Mouse (Mus musculus) T-cell, adult 2 months (primary cell): Measurements from ENCODE around the gene Lrch2.
"Not testable (repeated sequence)": the region's sequence is repeated elsewhere in the genome, so short reads cannot be mapped to it uniquely, and the experiment has no call there.

Experiments used
- DNase-seq: peaks from one replicate; pipeline ENCODE4 v3.0.0; 2022; ENCODE audit warnings: low spot score

The Lrch2 gene

DNA sequence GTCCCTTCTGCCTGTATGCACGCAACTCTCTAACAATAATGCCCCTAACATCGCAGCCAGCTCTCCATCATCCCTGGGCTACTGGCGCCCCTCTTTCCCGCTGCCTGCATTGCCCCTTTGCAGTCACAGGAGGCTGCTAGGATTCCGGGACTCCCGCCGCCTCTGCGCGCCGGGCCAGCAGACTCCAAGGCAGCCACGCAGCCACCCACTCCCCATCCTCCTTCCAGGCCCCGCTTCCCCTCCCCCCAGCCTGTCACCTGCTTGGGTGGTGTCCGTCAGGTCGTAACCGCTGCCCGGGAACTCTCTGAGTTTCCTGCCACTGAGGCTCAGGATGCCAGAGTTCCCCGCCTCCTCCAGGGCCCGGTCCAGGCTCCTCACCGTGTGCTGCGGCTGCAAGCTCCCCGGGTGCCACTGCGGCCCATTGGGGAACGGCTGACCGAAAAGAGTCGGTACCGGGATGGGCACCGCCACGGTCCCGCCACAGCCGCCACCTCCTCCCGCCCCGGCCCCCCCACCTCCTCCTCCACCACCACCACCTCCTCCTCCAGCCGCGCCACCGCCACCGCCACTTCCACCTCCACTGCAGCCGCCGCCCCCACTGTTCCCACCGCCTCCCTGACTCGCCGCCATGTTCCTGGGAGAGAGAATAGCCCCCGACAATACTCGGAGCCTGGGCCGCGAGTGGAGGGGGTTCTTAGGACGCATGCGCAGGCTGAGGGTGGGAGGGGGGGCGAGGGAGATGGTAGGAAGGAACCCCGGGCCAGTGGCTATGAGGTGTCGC lies at the start of gene Lrch2:
Lrch2 (minus strand) TSS at position 661 of the 781 bp plus-strand sequence.
- DNase-seq: no peak

DNA sequence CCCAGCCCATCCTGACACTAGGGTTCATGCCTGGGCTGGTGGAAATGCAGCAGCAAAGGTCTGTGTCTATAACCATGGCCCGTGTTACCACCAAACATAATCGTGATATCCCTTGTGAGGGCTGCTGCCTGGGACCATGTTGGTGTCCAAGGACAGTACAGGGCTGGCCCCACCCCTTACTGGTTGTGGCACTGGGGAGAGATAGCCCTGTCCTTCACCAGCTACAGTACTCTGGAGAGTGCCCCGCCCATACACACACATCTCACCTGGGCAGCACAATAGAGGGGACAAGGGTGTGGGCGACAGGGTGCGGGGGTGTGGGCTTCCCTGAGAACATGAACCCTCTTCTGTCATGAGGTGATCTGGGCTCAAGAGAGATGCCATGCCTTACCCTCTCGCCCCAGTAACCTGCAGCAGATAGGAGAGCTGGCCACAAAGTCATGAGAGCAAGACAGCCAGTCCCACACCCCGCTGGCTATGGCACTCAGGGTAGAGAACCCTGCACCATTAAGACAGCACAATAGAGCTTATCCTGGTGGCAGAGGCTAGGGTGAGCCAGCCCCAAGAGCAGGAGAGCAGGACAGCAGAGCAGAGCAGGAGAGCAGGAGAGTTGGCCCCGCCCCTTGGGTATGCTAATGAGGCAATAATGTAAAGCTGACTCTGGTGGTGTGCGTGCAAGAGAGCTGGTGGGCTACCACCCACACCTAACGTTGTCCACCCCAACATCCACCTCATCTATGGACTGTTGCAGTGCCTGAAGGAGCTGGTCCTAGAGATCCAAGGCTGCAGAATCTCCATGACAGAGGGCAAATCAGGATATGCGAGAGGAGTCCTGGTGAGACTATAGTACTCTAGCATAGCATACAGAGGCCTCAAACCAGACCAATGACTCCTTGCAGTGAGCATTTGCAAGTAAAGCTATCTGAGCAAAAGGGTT lies 12.7 kb downstream of the Lrch2 start:
- no peak for DNase-seq

DNA sequence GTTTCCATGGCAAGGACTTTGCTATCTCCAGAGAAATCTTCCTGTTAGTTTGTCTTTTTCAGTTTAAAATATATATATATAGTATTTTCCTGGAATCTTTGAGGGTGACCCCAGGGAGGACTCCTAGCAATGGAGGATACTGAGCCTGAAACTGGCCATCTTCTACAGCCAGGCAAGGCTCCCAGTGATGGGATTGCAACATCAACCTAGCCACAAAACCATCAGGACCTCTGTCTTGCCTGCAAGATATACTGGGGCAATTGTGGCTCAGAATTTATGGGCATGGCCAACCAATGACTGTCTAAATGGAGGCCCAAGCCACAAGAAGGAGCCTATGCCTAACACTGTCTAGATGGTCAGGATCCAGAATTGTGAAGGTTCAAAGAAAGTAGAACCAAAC lies 15.5 kb downstream of the Lrch2 start:
- DNase-seq: no peak

DNA sequence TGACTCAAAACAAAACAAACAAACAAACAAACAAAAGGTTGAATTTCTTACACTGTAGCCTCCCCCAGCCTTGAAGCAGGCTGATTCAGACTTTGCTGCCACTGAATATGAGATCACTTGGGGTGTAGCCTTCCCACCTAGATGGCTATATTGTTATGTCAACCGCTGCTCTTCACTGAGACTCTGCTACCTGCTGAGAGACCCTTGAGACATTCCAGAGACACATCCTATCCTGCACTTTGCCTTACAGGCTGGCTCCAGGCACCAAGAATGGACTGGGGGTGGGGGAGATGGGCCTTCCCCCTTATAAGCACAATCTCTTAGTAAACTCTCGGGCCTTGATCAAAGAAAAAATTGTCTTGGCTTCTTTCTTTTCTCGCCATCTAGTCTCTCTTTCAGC lies 16.8 kb downstream of the Lrch2 start:
- DNase-seq: not testable (repeated sequence)

DNA sequence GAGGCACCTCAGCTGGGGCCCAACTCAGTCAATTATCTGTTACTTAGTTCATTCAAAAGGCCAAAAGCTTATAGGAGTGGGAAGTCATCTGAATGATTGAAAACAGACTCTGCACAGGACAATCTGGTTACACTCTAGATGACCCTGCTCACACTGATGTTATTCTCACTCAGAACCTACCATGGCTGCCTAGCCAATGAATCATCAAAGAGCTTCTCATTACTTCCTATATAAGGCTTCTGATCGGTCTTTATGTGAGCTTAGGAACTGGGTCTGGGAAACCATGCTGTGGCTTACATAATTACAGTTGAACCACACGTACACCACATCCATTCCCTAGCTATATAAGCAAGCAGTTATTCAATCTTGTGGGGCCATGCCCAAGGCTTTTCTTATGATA lies 18.3 kb downstream of the Lrch2 start:
- DNase-seq: no peak

DNA sequence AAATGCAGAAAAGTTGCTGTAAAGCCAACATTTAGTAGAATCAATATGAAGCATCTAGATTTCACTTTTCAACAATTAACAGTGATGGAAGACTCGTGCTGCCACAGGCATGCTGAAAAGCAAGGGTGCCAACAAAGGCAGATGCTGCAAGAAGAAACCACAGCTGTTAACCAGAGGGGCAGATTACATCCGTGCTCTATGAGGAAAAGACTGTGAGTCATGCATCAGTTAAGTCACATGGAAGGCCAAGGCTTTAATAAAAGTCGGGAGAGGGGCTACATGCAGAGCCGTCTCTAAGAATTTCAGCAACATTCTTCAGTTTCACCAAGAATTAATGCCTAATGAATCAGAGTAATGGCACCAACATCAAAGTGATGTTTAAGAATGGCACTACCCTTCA lies 22.2 kb downstream of the Lrch2 start:
- DNase-seq: no peak

DNA sequence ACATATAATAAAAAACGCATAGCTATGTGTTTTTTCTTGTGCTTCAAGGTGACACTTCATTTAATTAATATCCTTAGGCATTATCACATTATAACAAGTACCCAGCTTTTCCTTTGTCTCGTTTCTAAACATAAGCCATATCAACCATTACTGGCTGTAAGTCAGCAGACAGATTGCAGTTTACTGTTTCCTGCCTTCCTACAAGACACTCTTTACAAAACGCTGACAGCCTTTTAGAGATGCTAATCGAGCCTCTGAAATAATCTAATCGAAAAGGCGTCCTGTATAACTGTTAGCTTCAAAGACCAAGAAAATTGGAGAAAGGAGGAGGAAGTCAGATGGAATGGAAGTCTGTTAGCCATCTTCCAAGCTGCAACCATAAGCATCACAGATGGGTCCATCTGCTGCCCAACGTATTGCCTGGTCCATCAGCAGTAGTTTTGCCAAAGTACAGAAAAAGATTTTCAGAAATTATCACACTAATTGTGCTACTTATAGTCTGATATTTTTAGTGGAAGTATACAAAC lies 26.2 kb downstream of the Lrch2 start:
- no peak for DNase-seq

DNA sequence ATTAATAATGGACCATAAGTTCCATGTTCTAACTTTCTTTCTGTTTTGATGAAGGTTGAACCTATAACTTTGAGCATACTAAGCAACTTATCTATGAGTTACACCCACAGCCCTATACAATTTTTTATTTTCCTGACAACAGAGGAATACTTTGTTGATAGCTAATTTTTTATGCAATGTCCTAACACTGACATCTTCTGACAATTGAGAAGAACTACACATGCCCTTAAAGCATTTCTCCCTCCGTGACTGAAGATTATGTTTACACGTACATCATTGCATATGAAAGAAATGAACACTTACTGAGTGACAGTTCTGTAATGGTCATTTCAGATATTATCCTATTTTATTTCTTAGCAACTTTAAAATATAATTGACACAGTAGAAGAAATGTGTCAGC lies 64.3 kb downstream of the Lrch2 start:
- DNase-seq: no peak

DNA sequence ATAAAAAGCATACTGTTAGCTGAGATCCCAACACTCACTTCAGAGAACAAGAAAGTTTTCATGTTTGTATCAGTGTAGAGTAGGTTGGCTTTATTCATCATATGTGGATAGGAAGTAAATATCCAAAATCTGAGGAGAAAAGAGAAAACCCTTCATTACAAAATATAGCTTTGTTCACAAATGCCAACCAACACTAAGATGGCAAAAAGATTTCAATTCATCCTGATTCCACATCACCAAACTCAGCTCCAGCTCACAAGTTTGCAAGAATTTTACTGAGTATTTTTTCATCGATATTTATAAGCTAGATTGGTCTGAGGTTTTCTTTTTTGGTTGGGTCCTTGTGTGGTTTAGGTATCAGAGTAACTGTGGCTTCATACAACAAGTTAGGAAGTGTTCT lies 100.3 kb downstream of the Lrch2 start, which contains the start of gene Vmn1r239-ps:
Vmn1r239-ps (minus strand) TSS at position 101 of the 400 bp plus-strand sequence.
- DNase-seq: not testable (repeated sequence)

DNA sequence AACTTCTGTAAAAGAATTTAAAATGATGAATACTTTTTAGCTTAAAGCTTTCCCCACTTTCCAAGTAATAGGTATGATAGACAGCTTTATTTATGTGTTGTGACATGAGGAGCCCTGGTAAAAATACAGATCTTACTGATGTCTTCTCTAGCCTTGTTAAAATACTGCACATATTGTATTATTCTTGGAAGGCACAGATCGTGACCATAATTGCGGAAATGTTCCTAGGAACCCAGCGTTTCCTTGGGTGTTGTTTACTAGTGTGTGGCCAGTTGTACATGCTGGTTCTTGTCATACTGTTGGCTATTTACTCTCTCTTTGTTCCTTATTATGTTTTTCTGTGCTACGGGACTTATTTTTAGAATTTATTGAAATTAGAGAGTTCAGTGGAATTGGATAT lies 110.5 kb downstream of the Lrch2 start:
- DNase-seq: no peak

DNA sequence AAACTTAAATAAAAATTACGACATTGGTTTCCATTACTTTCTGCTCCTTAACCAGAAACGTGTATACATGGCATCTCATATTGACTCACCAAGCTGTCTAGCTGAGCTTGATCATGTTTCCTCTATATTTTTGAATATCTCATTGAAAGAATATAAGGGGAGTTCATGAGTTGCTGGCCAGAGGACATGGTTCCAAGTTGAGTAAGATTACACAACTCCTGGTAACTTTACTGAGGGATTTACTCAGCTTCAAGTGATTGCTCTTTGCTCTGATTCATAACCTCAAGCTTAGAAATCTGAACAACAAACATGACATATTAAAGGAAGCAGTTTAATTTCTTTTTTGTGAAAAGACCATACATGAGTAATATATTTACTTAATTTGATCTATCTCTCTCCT lies 118.5 kb downstream of the Lrch2 start:
- DNase-seq: no peak

DNA sequence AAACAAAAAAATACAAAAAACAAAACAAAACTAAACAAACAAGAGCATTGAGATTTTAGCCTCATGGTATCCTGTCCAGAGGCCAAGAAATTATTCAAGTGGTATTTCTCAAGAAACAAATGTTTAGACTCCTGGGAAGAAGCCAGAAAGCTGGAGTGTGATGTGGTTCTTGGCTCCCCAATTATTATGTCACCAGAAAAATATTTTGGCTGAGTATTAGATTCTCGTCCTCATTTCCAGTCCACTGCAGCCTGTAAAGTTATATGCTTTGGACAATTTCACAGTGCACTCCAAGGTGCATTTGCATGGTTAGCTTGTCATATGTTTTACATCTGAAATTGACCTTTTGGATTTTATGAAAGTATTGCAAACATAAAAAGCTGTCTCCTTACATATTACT lies 124.1 kb downstream of the Lrch2 start:
- DNase-seq: no peak

DNA sequence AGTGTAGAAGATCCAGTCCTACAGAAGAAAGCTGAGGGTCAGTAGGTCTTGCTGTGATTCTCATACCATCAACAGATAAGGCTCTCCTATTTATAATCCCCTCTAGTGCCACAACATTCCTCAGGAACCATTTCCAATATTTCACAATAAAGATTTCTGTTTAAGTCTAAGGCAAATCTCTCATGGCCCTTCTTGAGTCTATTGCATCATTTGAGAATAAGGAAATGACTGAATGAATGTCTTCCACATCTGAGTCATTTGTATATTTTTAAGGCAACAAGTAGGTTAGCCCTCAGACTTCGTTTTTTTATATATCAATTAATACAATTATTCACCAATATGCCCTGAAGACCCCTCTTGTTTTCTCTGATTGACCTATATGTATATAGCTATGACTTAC lies 124.8 kb downstream of the Lrch2 start, which contains the start of gene Il13ra2:
Il13ra2 (minus strand) TSS at position 64 of the 400 bp plus-strand sequence.
- no peak for DNase-seq
